Mouse (Mus musculus) yolk sac, embryonic 10.5 days (tissue): ENCODE results near the gene Gng8.

Source experiments
- DNase-seq: peaks from one replicate; pipeline ENCODE4 v3.0.0-alpha.2; 2017; ENCODE audit warnings: low spot score

The Gng8 gene

GRCm38 (mm10) chr7:16891641-16892351 is at the start of gene Gng8:
Gene Gng8, plus strand, starts transcription at chr7:16891786.
- DNase-seq, result peak; percentile 78

- peak; percentile 90 for DNase-seq
These were observed 48.9 kb upstream of the Gng8 start, which contains the start of gene Prkd2 for GRCm38 (mm10) chr7:16842645-16843063. Gene Prkd2, plus strand, starts transcription at chr7:16842902.

- DNase-seq, result no peak
These were observed 48.0 kb upstream of the Gng8 start for GRCm38 (mm10) chr7:16843441-16844171.

GRCm38 (mm10) chr7:16844696-16845071 is 46.9 kb upstream of the Gng8 start:
- no peak for DNase-seq

GRCm38 (mm10) chr7:16845072-16845819 is 46.3 kb upstream of the Gng8 start:
- DNase-seq, result no peak

GRCm38 (mm10) chr7:16845820-16846167 is 45.8 kb upstream of the Gng8 start:
- DNase-seq, result no peak

GRCm38 (mm10) chr7:16846775-16847174 is 44.8 kb upstream of the Gng8 start:
- no peak for DNase-seq

- no peak for DNase-seq
These were observed 44.1 kb upstream of the Gng8 start for GRCm38 (mm10) chr7:16847507-16847906.

- DNase-seq, result no peak
These were observed 43.0 kb upstream of the Gng8 start for GRCm38 (mm10) chr7:16848579-16848978.

- DNase-seq, result no peak
These were observed 40.0 kb upstream of the Gng8 start for GRCm38 (mm10) chr7:16851636-16852035.

- DNase-seq, result no peak
These were observed 38.2 kb upstream of the Gng8 start for GRCm38 (mm10) chr7:16853302-16853831.

GRCm38 (mm10) chr7:16858336-16858735 is 33.2 kb upstream of the Gng8 start:
- DNase-seq, result no peak

- no peak for DNase-seq
These were observed 31.5 kb upstream of the Gng8 start for GRCm38 (mm10) chr7:16859902-16860651.

GRCm38 (mm10) chr7:16867488-16867887 is 24.1 kb upstream of the Gng8 start:
- DNase-seq, result peak; percentile 43

- no peak for DNase-seq
These were observed 22.1 kb upstream of the Gng8 start for GRCm38 (mm10) chr7:16869497-16869896.

- no peak for DNase-seq
These were observed 20.0 kb upstream of the Gng8 start for GRCm38 (mm10) chr7:16871600-16871999.

- no peak for DNase-seq
These were observed 19.1 kb upstream of the Gng8 start for GRCm38 (mm10) chr7:16872478-16872877.

GRCm38 (mm10) chr7:16873392-16873791 is 18.2 kb upstream of the Gng8 start:
- no peak for DNase-seq

- peak; percentile 73 for DNase-seq
These were observed 17.4 kb upstream of the Gng8 start for GRCm38 (mm10) chr7:16874190-16874589.

- DNase-seq, result peak; percentile 100
These were observed 16.8 kb upstream of the Gng8 start for GRCm38 (mm10) chr7:16874756-16875309.

- no peak for DNase-seq
These were observed 16.5 kb upstream of the Gng8 start, which contains the start of gene Dact3 for GRCm38 (mm10) chr7:16875310-16875325. Gene Dact3, plus strand, starts transcription at chr7:16875317.

- DNase-seq, result no peak
These were observed 16.3 kb upstream of the Gng8 start for GRCm38 (mm10) chr7:16875326-16875725.
